8 mouse cellular contexts compared by ENCODE assay signal in the genomic region with DNA sequence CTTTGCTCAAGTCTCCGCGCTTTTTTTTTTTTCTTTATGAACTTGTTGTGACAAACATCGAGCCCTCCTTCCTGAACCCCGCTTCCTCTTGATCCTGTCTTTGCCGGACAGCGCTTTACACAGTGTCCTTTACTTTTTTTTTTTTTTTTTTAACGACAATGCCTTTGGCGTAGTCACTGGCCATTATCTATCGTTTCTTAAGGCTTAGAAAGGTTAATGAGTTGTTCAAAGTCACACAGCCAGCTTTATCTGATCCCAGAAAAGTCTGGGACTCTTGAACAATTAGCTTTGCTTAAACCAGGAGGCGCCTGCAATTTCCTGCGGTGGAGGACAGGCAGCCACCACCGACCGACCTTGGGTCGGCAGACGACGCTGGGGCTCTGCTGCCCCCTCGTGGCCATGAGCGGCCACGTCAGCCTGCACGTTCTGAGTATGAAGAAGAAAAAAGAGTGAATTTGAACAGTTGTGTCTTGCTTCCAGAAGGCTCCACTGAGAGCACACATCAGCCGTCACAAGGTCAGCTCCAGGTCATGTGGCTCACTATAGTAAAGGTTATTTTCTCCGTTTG. TPM values are rescaled to one million over a fixed set of nuclear protein-coding genes. Genes with fewer than 3 reads are reported as not detected.
DNase-seq lines count a peak whose midpoint lies in the region; ATAC-seq and TF ChIP-seq lines count a peak whose summit lies in the region.

No protein-coding gene starts in this region.

- TF ChIP-seq CTCF in left cerebral cortex, adult 2 months (IDR thresholded peaks at IDR 0.05), result peak; percentile 100

- ATAC-seq in hindbrain, embryonic 15.5 days (ENCODE audit: low FRiP score, low read depth), result no peak
- peak; percentile 70; the same call in 1 of the 2 replicates for ATAC-seq in megakaryocyte, adult 5-6 weeks (ENCODE audit: poor library complexity, severe bottlenecking)

- no peak overlapping the region for H3K27ac ChIP-seq in hindbrain, embryonic 15.5 days (replicated peaks)
- H3K27ac ChIP-seq in left cerebral cortex, adult 2 months, result no peak overlapping the region

- H3K4me2 ChIP-seq in hindbrain, embryonic 15.5 days, result peak overlapping the region; percentile 31

- intact Hi-C loops in left cerebral cortex, adult 2 months (cut with DNase I), result loop anchor here (2.0 kb wide), 1 partner anchor 932 kb away; no protein-coding TSS in a partner anchor

- no peaks in the 10 kb centered on the region for H3K9me3 ChIP-seq in hindbrain, embryonic 15.5 days

- H3K4me3 ChIP-seq in hindbrain, embryonic 15.5 days, result no peak overlapping the region
- H3K4me3 ChIP-seq in left cerebral cortex, adult 2 months, result no peak overlapping the region

- no peak overlapping the region for H3K9ac ChIP-seq in hindbrain, embryonic 15.5 days

- no peaks in the 10 kb centered on the region for H3K36me3 ChIP-seq in hindbrain, embryonic 15.5 days

- peak; percentile 79 for DNase-seq in NIH3T3 (ENCODE audit: low read depth)
- DNase-seq in cerebellum, adult 8-10 months, result peak; percentile 56
- DNase-seq in frontal cortex, postnatal 25 days (ENCODE audit: low spot score in 2 of 2), result peak; percentile 56 to 67
- DNase-seq in left cerebral cortex, adult 2 months (ENCODE audit: extremely low spot score in 1 of 2, low spot score in 2 of 2), result peak; percentile 70 to 83
- peak; percentile 73 for DNase-seq in right cerebral cortex, postnatal 14 days
- peak; percentile 88 for DNase-seq in urinary bladder, postnatal 14 days (ENCODE audit: low spot score)

- no peaks in the 10 kb centered on the region for H3K4me1 ChIP-seq in hindbrain, embryonic 15.5 days (replicated peaks)

- H3K27me3 ChIP-seq in hindbrain, embryonic 15.5 days, result peaks cover 50% of the 10 kb centered on the region

- 10% methylated on average over 22 of the region's 22 CpGs for WGBS in hindbrain, embryonic 15.5 days

RNA-seq across cellular contexts. Expression of a gene that starts 42.3 kb away (rescaled TPM):
- 4.0 and 5.0 TPM in 2 replicates for polyA plus RNA-seq in hindbrain, embryonic 15.5 days (2015; fragmentation: Nextera tagmentation; extraction: Ambion mirVana)
- total RNA-seq in left cerebral cortex, adult 2 months (2021), result 1 to 10 TPM; 3.1 to 5.5 TPM
- total RNA-seq in megakaryocyte, adult 5-6 weeks (2015), result not detected in 2 replicates
- total RNA-seq in megakaryocyte, adult 5-6 weeks (2017), result not detected in 2 replicates

Comparison
In these comparisons a context has a peak if more than half of its experiments do, and no peak if none do; other contexts are left out.
1. RNA of a gene that starts 42.3 kb away (total RNA-seq): 3.1 to 5.5 TPM in left cerebral cortex, adult 2 months; not detected in megakaryocyte, adult 5-6 weeks; every median in the first group is over 4 times any median in the second.
2. Peak in every context shown above with its lines, with median percentiles within 50 percentile points of each other: DNase-seq.